Mouse (Mus musculus) ES-Bruce4 (cell line): ENCODE data around the gene Ltb.
A peak's percentile ranks its signal among the peaks of the same experiment; 100 is the strongest.

Experiments
- CTCF ChIP-seq: IDR thresholded peaks from one replicate; pipeline ENCODE4 v1.8.1; 2011; ENCODE audit warnings: low read depth, low read length
- EP300 ChIP-seq: IDR thresholded peaks from 2 replicates; pipeline ENCODE4 v1.6.1; 2011; ENCODE audit warnings: low read depth, low read length; ENCODE audit not compliant: insufficient read depth

DNA sequence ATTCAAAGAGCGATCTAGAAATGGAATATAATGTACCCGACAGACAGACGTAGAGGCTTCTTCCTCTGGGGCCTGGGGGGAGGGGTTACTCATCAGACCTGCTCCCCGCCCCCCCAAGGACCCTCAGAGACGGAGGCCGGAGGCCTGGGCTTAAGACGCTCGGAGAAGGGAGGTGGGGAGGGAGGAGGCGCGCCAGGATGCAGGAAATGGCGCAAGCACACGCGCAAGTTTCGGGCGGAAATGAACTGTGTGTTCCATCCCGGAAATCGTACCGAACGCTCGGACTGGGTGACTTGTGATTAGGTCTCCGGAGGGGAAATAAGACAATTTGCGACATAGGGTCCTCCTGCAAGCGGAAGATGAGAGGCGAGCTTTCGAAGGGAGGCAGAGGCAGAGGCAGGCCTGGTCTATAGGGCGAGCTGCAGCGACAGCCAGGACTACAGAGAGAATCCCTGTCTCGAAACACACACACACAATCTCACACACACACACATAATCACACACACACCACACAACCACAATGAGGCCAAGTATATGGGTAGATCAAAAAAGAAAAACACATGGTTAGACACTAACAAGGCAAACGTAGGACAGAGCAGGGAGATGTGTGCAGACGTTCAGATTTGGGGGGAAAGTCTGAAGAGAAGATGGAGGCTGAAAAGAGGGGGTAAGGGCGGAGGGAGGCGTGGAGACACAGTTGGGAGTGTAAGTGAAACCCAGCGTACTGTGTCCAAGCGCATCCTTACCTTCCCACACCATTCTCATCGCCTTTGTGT, 41.6 kb downstream of the Ltb start, which contains the start of gene Nfkbil1:
- TF ChIP-seq EP300 = 0 out of 2 replicates have a peak, but pooled peaks have one; percentile 53
- TF ChIP-seq CTCF = no peak
